Mouse (Mus musculus): Measurements from ENCODE around the gene Irf3. TPM values are rescaled to one million over a fixed set of nuclear protein-coding genes. Genes with fewer than 3 reads are reported as not detected.
A peak's percentile ranks its signal among the peaks of the same experiment; 100 is the strongest.

Gene Irf3
- polyA plus RNA-seq, 1 experiment = 56.1 TPM

DNA sequence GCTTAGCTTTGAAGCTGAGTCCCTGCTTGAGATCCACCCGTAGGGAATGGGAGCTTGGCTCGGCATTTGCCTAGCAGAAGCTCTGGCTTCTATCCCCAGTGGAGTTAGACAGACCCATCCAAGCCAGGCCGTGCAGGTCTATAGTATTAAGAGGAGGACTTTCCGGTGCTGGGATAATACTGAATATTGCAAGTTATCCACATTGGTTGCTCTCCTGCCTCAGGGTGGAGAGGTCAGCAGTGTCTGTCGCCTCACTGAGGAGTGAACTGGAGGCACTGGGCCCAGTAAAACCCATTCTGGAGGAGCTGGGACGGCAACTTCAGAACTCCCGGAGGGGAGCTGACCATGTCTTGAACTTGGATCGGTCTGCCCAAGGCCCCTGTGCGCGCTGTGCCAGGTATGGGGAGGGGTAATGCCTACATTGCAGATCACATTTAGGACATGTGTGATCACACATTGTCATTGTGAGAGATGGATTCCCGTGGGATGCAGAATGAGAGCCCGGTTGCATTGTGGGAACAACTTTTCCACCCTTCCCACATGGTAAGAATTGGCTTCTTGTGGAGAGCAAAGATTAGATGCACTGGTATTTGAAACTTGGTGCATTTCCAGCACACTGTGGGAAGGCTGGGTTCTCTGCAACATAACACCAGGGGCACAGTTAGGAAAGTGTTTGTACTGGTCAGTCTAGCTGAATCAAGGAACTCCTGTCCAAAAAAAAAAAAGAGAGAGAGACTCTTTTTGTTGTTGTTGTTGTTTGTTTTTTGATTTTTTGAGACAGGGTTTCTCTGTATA lies 43.2 kb upstream of the Irf3 start:
- Histone ChIP-seq H3K36me3 (ENCODE audit: control insufficient read depth, insufficient read depth, low read length, poor library complexity, severe bottlenecking) (peaks cover 7% of the 10 kb centered on the region; the same call in 1 of the 2 replicates), H3K27me3 (ENCODE audit: control insufficient read depth, insufficient read depth, low read length, poor library complexity, severe bottlenecking) (no peaks in the 10 kb centered on the region), H3K4me3 (ENCODE audit: low read depth, low read length) (no peak overlapping the region), H3K27ac (ENCODE audit: insufficient read depth, low read length) (no peak overlapping the region), H3K9me3 (replicated peaks; ENCODE audit: control insufficient read depth, insufficient read depth, low read length, poor library complexity, severe bottlenecking) (no peaks in the 10 kb centered on the region), H3K4me1 (ENCODE audit: control insufficient read depth, insufficient read depth, low read length) (peaks cover 2% of the 10 kb centered on the region), H3K9ac (ENCODE audit: low read depth, poor library complexity, severe bottlenecking) (no peak overlapping the region)
- TF ChIP-seq EP300 (IDR thresholded peaks at IDR 0.05; ENCODE audit: insufficient read depth, low read depth, low read length) (no peak), CTCF (IDR thresholded peaks at IDR 0.05; ENCODE audit: low read depth, low read length) (no peak), POLR2A (IDR thresholded peaks at IDR 0.05; ENCODE audit: insufficient read depth, low read length) (no peak)

DNA sequence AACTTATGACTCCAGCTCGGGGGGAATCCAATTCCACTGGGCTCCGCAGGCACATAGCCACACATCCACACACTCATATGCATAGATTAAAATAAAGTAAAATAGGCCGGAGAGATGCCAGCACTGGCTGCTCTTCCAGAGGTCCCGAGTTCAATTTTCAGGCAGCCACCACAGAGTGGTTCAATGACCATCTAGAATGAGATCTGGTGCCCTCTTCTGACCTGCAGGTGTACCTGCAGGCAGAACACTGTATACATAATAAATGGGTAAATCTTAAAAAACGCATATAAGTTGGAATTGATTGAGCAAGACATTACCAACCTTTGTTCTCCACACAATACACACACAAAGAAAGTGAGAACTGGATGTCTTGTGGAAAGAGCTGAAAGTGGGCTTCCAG lies 41.8 kb upstream of the Irf3 start:
- TF ChIP-seq EP300 (IDR thresholded peaks at IDR 0.05; ENCODE audit: insufficient read depth, low read depth, low read length) (no peak), CTCF (IDR thresholded peaks at IDR 0.05; ENCODE audit: low read depth, low read length) (peak; percentile 41)
- Histone ChIP-seq H3K36me3 (ENCODE audit: control insufficient read depth, insufficient read depth, low read length, poor library complexity, severe bottlenecking) (peaks cover 10% of the 10 kb centered on the region; the same call in 1 of the 2 replicates), H3K27ac (ENCODE audit: insufficient read depth, low read length) (no peak overlapping the region)

DNA sequence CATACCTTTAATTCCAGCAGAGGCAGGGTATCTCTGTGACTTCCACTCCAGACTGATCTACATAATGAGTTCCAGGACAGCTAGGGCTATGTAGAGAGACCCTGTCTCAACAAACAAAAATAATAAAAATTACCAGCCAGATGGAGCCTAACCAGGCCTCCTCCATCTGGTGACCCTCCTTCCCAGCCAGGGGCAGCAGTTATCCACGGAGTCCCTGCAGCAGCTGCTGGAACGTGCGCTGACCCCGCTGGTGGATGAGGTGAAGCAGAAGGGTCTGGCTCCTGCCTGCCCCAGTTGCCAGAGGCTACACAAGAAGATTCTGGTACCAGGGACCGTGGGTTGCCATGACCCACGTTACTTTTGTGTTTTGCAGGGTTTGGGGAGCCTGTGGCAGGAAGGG lies 41.2 kb upstream of the Irf3 start:
- Histone ChIP-seq H3K27ac (ENCODE audit: insufficient read depth, low read length) (no peak overlapping the region), H3K36me3 (ENCODE audit: control insufficient read depth, insufficient read depth, low read length, poor library complexity, severe bottlenecking) (peaks cover 14% of the 10 kb centered on the region), H3K4me3 (ENCODE audit: low read depth, low read length) (no peak overlapping the region), H3K9me3 (replicated peaks; ENCODE audit: control insufficient read depth, insufficient read depth, low read length, poor library complexity, severe bottlenecking) (no peaks in the 10 kb centered on the region), H3K4me1 (ENCODE audit: control insufficient read depth, insufficient read depth, low read length) (peaks cover 2% of the 10 kb centered on the region), H3K9ac (ENCODE audit: low read depth, poor library complexity, severe bottlenecking) (no peak overlapping the region), H3K27me3 (ENCODE audit: control insufficient read depth, insufficient read depth, low read length, poor library complexity, severe bottlenecking) (no peaks in the 10 kb centered on the region)
- no peak for TF ChIP-seq POLR2A (IDR thresholded peaks at IDR 0.05; ENCODE audit: insufficient read depth, low read length)
- no peak for TF ChIP-seq EP300 (IDR thresholded peaks at IDR 0.05; ENCODE audit: insufficient read depth, low read depth, low read length)
- no peak for TF ChIP-seq CTCF (IDR thresholded peaks at IDR 0.05; ENCODE audit: low read depth, low read length)

More for the DNA sequence above, 41.8 kb upstream of the Irf3 start:
- peaks cover 2% of the 10 kb centered on the region for H3K4me1 ChIP-seq (ENCODE audit: control insufficient read depth, insufficient read depth, low read length)
- no peaks in the 10 kb centered on the region for H3K27me3 ChIP-seq (ENCODE audit: control insufficient read depth, insufficient read depth, low read length, poor library complexity, severe bottlenecking)
- no peak overlapping the region for H3K9ac ChIP-seq (ENCODE audit: low read depth, poor library complexity, severe bottlenecking)
- H3K4me3 ChIP-seq (ENCODE audit: low read depth, low read length) = no peak overlapping the region
- no peaks in the 10 kb centered on the region for H3K9me3 ChIP-seq (replicated peaks; ENCODE audit: control insufficient read depth, insufficient read depth, low read length, poor library complexity, severe bottlenecking)

DNA sequence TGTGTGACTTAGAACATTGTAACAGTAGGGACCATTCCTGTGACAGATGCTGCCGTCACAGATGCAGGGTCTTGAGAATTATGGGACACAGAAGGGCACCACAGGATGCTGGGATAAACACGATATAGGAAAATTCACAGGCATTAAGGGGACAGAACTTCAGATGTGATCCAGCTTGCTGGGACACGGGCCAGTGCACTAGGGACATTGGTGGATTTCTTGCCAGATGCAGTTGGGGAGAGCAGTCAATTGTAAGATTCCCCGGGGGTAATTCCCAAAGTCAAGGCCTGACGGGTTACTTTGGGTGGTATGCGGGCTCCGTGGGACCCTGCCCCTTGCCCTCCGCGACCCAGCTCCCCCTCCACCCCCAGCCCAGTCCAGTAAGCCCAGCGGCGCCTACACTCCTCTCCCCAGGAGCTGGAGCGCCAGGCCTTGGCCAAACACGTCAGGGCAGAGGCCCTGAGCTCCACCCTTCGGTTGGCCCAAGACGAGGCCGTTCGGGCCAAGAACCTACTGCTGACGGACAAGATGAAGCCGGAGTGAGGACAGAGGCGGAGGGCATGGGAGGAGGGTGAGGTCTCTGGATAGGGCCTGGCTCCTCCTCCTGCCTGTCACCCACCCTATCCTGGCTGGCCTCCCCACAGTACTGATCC lies 40.1 kb upstream of the Irf3 start:
- peaks cover 23% of the 10 kb centered on the region for H3K36me3 ChIP-seq (ENCODE audit: control insufficient read depth, insufficient read depth, low read length, poor library complexity, severe bottlenecking)
- no peak overlapping the region for H3K27ac ChIP-seq (ENCODE audit: insufficient read depth, low read length)
- TF ChIP-seq EP300 (IDR thresholded peaks at IDR 0.05; ENCODE audit: insufficient read depth, low read depth, low read length) (no peak), POLR2A (IDR thresholded peaks at IDR 0.05; ENCODE audit: insufficient read depth, low read length) (no peak), CTCF (IDR thresholded peaks at IDR 0.05; ENCODE audit: low read depth, low read length) (no peak)
- H3K27me3 ChIP-seq (ENCODE audit: control insufficient read depth, insufficient read depth, low read length, poor library complexity, severe bottlenecking) = no peaks in the 10 kb centered on the region
- H3K4me1 ChIP-seq (ENCODE audit: control insufficient read depth, insufficient read depth, low read length) = peaks cover 2% of the 10 kb centered on the region
- no peak overlapping the region for H3K4me3 ChIP-seq (ENCODE audit: low read depth, low read length)
- H3K9ac ChIP-seq (ENCODE audit: low read depth, poor library complexity, severe bottlenecking) = no peak overlapping the region
- H3K9me3 ChIP-seq (replicated peaks; ENCODE audit: control insufficient read depth, insufficient read depth, low read length, poor library complexity, severe bottlenecking) = no peaks in the 10 kb centered on the region

DNA sequence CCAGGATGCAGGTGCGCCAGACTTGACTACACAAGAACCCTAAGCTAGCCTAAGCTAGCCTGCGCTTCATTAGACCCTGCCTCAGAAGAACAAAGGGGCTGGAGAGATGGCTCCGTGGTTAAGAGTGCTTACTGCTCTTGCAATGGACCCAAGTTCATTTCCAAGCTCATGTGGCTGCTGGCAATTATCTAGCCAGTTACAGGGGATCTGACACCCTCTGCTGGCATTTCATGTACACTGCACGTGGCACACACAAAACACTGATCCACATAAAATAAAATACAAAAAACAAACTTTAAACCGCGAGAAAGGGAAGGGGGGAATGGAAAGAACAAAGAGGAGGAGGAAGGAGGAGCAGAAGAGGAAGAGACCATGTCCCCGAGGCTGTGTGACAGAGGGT lies 39.2 kb upstream of the Irf3 start:
- Histone ChIP-seq H3K36me3 (ENCODE audit: control insufficient read depth, insufficient read depth, low read length, poor library complexity, severe bottlenecking) (peaks cover 23% of the 10 kb centered on the region), H3K27ac (ENCODE audit: insufficient read depth, low read length) (no peak overlapping the region), H3K4me3 (ENCODE audit: low read depth, low read length) (no peak overlapping the region), H3K4me1 (ENCODE audit: control insufficient read depth, insufficient read depth, low read length) (peaks cover 2% of the 10 kb centered on the region), H3K9ac (ENCODE audit: low read depth, poor library complexity, severe bottlenecking) (no peak overlapping the region), H3K27me3 (ENCODE audit: control insufficient read depth, insufficient read depth, low read length, poor library complexity, severe bottlenecking) (no peaks in the 10 kb centered on the region), H3K9me3 (replicated peaks; ENCODE audit: control insufficient read depth, insufficient read depth, low read length, poor library complexity, severe bottlenecking) (no peaks in the 10 kb centered on the region)
- TF ChIP-seq CTCF (IDR thresholded peaks at IDR 0.05; ENCODE audit: low read depth, low read length) (peak; percentile 34), POLR2A (IDR thresholded peaks at IDR 0.05; ENCODE audit: insufficient read depth, low read length) (no peak)

DNA sequence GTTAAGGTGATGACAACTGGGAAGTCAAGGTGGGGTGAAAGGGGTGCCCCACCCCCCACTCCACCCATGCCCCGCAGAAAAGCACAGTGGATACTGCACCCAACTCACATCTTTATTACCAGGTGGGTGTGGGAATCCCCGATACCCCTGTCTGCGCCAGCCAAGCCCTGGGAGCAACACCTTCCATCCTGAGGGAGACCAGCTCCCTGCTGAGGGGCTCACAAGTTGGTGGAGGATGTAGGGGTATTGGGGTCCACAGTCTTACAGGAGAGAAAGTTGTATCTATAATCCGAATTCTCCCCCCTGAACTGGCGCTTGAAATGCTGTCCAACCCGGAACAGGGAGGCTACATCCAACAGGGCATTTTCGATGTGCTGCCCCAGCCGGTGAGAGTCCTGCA lies 38.2 kb upstream of the Irf3 start:
- Histone ChIP-seq H3K36me3 (ENCODE audit: control insufficient read depth, insufficient read depth, low read length, poor library complexity, severe bottlenecking) (peaks cover 30% of the 10 kb centered on the region), H3K9me3 (replicated peaks; ENCODE audit: control insufficient read depth, insufficient read depth, low read length, poor library complexity, severe bottlenecking) (no peaks in the 10 kb centered on the region)

More for the DNA sequence above, 38.2 kb upstream of the Irf3 start:
- H3K4me3 ChIP-seq (ENCODE audit: low read depth, low read length) = no peak overlapping the region
- no peak overlapping the region for H3K27ac ChIP-seq (ENCODE audit: insufficient read depth, low read length)
- no peaks in the 10 kb centered on the region for H3K27me3 ChIP-seq (ENCODE audit: control insufficient read depth, insufficient read depth, low read length, poor library complexity, severe bottlenecking)
- no peak overlapping the region for H3K9ac ChIP-seq (ENCODE audit: low read depth, poor library complexity, severe bottlenecking)
- no peaks in the 10 kb centered on the region for H3K4me1 ChIP-seq (ENCODE audit: control insufficient read depth, insufficient read depth, low read length)
- TF ChIP-seq CTCF (IDR thresholded peaks at IDR 0.05; ENCODE audit: low read depth, low read length) (no peak), EP300 (IDR thresholded peaks at IDR 0.05; ENCODE audit: insufficient read depth, low read depth, low read length) (no peak), POLR2A (IDR thresholded peaks at IDR 0.05; ENCODE audit: insufficient read depth, low read length) (no peak)
